Mouse (Mus musculus) heart, adult 11 months (tissue): ENCODE data around the gene Nkx3-2.

Experiments used
- DNase-seq: peaks from one replicate; pipeline ENCODE4 v3.0.0; 2022

Gene Nkx3-2

DNA sequence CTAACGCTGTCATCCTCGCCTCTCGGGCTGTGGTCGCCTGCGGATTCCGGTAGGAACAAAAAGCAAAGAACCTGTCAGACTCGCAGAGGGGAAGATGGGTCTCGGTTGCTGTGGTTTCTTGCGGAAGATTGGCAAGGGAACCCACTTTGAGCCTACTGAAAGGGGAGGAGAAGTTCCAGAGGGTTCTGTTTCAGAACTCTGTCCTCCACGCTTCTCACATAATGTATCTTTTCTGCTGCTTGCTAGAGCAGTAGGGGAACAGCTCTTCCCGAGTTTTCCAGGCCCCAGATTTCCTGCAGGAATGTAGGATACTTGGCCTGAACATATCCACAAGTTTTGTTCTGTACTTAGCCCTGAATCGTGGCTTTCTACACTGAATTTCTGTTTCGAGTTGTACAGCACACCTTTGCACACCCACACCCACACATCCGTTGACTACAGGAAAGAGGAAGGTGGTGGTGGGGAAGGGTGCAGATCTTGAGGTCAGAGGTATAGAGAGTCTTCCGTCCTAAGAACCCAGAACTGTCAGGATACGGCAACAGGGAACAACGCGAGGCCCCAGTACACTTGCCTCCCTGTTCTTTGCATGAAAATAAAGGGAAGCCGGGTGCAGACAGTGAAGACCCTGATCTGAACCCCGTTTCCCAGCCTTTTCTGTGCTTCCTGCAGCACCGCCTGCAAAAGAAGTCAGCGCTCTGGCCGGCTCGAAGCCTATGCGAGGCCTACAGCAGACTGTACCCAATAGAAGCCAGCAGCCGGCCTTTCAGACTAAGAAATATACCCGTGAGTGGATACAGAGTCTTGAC is 2.0 kb downstream of the Nkx3-2 start:
- DNase-seq = no peak

DNA sequence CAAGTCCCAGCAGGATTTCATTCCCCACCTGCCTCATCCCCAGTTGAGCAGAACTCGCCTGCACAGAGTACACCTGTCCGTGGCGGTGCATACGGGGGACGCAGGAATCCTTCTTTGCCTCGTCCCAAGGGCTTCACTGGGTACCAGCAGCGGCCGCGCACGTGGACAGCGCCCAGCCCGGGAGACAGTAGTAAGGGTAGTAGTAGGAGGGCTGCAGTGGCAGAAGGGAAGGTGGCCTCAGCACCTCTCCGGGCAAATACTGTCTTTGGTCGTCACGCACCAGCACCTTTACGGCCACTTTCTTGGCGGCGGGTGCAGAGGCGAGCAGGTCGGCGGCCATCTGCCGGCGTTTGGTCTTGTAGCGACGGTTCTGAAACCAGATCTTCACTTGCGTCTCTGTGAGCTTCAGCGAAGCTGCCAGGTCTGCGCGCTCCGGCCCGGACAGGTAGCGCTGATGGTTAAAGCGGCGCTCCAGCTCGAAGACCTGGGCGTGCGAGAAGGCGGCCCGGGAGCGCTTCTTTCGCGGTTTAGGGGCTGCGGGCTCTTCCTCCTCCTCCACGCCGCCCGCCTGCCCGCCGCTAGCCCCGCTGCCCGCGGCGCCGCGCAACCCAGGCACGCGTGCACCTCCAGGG is 2.7 kb downstream of the Nkx3-2 start:
- DNase-seq = peak; percentile 79

DNA sequence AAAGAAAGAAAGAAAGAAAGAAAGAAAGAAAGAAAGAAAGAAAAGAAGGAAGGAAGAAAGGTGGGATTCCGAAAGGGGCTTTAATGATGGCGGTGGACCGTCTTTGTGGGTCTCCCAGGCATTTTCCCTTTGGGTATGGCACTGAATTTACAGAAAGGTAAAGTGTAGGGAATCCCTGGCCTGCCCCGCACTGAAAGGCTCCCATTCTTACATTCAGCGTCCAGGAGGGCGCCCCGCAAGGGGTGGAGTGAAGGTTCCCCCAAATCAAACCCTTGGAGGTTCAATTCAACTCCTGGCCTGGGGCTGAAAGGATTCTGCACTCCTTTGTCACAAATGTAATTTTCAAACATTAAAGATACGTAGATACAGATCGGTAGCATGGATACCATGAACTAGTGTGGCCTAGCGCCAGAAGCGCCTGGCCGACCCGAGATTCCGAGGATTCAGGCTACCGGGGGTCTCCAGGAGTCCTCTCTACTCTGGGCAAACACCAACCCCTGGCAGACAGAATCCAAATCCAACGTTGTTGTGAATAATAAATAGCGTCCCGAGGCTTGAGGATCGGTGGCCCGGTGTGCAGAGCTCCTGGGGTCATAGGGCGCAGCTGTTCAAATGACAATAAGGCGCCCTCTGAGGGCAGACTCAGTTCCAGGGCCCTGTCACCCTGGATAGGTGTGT is 3.3 kb downstream of the Nkx3-2 start:
- peak; percentile 83 for DNase-seq

DNA sequence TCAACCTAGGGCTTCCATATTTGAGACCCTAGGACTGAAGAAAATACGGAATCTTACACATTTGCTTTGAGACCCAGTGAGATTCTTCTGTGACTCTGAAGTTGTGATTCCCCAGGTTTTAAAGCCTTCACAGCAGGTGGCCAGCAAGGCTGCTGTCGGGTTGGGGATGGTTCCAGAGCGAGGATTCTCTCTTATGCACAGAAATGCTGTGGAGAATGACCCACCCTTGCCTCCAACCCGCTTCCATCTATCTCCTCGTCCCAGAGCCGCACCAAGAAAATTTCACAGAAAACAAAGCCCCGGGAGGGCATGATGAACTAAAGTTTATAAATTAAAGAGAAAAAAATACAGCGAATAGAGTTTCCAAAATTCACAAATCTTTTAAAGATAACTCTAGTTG is 4.2 kb downstream of the Nkx3-2 start:
- DNase-seq = peak; percentile 62

DNA sequence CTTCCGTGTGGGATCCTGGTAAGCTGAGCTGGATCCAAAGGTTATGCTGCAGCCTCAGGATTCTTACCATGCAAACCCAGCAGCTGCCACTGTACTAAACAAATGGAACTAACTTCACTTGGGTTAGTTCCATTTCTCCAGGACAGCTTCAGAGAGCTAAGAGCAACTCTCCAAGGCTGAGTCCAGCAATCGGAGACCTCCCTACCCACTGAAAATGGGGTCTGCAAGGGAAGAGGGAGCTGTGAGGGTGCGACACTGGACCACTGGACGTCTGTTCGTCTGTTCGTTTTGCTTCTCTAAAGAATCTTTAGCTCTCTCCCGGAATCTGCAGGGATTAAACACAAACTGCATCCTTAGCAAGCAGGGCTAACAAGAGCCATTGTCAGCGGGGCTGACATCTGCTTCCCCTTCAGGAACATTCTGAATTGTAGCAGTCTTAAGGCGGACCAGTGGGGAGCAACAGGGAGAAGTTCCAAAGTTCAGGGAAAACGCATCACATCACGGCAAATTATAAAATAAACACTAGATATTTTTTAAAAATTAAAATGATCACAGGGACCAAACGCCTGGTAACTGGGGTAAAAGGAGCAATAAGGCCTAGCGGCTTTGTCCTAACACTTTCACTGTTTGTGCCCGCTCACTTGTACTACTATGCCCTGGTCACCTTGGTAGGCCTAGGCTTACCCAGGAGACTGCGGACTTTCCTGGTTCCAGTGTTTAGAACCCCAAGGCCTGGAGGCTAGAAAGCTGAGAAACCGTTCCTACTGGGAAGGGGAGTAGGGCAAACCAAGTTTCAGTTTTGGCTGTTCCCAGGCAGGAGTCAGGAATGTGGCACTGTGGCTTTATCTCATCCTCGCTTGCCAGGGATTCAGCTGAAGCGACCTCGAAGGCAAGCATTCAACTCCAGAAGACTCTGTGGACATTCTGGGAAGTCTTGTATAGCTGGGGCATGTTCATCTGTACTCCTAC is 5.3 kb downstream of the Nkx3-2 start:
- peak; percentile 54 for DNase-seq

DNA sequence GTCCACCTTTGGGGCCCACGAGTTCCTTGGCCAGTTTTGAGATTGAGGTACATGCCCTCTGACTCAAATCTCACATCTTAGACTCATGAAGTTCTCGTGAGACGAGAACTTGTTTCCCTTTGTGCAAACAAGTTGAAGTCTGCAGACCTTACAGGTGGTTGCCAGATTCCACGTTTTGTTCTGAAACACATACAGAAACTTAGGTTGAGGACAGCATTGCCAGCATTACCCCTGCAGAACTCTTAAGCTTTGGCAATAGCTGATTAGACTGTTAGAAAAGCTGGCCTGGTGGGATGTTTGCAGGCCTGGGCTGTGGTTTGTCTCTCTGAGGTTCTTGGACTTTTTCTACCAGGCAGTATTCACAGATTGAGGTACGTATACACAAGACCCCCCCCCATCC is 7.0 kb downstream of the Nkx3-2 start:
- peak; percentile 58 for DNase-seq

DNA sequence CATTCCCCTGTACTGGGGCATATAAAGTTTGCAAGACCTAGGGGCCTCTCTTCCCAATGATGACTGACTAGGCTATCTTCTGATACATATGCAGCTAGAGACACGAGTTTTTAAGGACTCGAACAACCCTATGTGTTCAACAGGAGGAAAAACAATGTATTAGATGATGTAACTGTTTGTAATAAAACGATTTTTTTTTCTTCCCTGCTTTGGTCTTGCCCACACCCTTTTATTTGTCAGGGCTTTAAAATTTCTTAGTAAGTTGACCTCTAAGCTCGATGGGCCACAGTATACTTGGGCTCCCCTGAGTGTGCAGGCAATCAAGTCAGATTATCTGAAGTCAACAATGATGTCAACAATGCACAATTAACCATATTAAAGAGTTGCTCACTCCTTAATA is 7.9 kb downstream of the Nkx3-2 start:
- peak; percentile 23 for DNase-seq

DNA sequence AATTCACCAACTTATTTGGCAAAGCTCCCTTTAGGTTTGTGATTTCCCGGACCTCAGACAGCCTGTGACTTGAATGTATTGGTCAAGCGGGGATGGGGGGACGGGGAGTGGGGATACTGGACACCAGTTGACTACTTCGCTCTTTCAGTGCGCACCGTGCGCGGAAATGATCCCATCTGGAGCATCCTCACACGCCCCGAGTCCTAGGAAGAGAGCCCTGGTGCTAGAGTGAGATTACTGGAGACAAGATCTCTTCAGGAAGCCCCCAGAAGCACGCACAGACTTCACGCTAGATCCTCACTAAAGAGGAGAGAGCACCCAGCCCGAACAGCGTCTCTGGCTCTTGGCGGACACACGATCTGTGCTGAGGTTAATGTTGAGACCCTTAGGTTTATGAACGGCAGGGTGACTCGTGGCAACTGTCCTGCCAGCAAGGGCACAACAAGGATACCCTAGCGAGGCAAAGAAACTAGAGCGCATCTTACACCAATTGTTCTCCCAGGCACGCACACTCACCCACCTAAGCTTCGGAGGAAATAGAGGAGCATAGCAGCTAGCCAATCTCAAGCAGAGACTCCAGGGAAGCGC is 8.8 kb downstream of the Nkx3-2 start:
- peak; percentile 55 for DNase-seq

DNA sequence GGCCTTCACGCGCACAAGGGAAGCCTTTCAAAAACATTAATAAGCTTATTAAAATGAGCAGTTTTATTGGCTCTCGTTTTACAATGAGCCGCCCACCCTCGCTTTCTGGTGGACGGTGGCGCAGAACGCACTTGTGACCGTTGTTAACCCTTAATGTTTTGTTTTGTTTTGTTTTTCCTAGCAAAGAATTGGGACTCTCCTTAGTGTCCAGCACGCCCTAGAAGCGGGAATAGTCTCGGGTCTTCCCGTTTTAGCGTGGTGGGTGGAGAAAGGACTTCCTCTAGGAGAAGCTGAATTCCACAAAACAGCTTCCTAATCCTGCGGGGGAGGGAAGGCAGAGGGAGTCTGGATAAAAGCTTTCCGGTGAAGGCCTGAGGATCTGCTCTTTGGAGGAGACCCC is 9.5 kb downstream of the Nkx3-2 start:
- DNase-seq = peak; percentile 46

DNA sequence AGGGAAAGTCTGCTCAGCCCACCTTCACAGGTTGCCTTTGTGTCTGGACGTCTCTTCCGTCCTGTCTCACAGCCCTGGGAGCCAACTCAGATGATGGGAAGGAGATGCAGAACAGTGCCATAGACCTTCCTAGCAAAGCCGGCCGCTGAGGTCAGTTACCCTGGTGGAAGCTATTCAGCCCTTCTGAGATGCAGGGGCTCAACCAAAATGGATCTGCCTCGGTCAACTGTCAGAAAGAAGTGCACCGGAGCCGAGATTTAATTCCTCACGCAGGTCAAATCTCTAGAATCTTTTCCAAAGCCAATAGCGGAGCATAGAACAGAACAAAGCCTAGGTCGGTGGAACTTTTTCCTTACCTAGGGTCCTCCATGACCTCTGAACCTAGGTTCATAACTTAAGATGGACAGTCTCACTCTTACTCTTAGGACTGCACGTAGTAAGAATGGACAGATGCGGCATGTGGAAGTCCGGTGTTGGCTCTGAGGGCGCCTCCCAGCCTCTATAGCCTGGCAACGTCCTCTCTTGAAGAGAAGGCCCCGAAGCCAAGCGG is 10.0 kb downstream of the Nkx3-2 start:
- DNase-seq = peak; percentile 72

DNA sequence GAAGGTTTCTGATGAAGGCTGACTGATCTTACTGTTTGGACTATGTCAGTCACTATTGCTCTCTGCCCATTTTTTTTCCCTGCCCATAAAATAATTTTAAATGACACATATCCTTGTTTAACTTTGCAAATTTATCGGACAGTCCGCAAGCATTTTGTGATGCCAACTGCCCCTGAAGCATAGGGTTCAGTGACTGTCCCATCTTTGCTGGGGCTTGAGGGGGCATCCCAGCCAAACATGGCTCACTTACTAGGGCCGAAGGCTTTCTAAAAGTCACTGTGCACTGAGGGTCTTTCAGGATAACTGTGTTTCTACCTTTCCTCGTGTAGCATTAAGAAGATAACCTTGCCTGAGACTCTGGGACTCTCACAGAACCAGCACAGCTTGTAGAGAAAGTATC is 11.6 kb downstream of the Nkx3-2 start:
- peak; percentile 77 for DNase-seq

DNA sequence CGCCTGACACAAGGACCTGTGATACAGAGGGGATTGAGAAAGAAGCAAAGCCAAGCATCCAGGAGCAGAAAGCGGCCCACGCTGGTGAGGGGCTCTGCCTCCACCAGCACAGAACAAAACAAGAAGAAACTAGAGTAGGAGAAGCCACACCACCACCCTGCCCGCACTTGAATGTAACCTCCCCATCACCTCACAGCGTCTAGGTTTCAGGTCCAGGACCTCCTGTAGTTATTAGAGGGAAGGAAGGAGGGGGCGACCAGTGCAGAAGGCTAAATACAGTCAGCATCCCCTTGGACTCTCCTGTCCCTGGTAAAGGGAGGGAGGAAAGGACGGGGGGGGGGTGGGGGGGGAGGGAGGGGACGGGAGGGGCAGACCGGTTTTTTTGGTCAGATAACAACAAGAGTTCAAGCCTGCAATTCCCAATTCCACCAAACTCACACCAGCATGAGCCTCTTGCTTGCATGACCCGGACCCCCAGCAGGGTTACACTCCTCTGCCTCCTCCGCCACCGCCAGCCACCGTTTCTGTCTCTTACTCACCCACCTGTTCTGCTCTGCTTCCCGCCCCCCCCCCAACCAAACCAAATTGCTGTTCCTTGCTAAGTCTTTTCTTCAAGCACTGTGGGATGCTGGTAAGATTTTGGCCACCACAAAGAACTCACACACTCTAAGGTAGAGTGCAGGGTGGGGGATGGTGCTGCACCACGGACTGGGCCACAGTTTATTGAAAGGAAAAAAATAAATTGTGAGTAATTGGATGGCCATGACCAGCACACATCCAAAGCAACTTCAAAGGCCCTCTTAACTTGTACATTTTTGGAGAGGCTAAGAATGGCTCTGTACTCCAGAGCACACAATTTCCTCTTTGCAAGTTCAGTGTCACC is 19.2 kb downstream of the Nkx3-2 start:
- no peak for DNase-seq

DNA sequence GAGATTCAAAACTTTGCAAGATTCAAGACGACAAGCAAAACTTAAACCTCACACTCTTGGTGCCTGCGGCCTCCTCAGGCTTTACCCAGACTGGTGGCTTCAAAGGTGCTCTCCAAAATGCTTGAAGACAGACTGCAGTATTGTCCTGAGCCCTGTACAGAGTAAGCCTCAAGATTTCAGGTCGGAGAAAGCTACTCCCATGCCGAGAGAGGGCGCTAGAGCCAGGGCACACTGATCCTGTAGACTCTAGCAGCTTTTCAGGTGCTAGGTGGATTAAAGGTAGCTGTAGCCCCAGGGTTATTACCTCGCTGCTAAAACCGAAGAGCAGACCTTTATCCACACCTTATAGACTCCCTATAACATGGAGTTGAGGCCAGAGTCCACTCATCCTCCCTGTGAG is 20.1 kb downstream of the Nkx3-2 start:
- no peak for DNase-seq

DNA sequence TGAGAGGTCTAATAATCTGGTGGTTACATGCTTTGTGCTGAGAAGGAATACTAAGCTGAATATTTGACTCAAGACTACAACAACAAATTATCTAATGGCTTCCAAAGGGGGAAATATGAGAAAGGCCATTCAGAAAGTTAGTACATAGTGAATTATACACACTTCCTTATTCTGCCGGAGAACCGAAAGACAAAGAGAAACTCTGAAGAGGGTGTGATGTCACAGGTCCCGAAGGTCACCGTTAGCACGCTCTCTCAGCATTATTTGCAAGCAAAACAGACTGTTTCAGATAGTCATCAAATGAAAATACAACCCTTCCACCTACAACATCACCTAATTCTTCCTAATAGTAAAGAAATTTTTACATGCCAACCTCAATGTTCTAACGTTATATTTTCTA is 25.5 kb downstream of the Nkx3-2 start:
- DNase-seq = no peak

DNA sequence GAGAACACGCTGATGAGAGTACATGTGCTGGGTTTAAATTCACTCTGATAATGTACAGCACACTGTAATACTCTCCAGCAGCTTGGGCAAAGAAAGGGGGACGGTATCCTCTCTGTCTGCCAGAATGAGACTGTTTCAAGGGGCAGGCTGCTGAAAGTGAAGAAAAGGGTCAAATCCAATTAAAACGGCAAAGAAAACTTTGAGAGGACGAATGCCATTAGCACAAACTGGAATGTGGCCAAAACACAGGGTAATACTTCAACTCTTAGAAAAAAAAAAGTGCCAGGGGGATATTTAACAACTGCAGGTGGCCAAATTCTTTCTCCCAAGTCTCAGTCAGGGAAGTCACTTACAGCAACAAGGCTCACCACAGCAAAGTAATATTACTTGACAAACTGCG is 27.3 kb downstream of the Nkx3-2 start:
- no peak for DNase-seq

DNA sequence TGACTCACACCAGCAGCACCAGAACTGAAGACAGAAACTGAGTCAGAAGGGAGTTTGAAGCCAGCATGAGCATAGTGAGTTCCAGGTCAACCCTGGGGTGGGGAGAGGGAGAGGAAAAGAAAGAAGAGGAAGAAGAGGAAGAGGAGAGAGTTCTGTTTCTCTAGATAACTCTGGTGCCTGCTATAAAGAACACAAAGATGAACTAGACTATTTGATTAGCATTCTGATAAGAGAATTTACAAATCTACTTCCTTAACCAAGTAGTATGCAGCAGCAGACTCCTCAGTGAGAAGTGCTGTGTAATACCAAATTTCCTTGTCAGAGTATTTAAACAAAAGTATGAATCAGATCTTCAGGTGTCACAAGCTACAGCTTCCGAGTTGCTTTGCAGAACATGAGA is 37.3 kb downstream of the Nkx3-2 start:
- no peak for DNase-seq

DNA sequence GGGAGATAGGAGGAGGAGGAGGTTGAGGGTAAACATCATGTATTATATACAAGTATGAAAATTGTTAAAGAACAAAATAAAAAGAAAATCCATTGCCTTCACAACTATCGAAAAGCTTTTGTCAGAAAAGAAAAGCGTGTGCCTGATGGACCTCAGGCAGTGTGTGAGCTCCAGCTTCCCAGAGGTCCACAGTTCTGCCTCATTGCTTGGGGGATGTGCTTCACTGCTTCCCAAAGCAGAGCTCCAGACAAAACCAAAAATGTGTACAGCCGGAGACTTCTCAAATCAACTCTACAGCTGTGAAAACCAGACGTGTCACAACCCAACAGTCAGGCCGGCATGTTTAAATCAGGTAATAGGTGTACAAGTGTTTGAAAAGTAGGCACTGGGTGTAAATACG is 38.7 kb downstream of the Nkx3-2 start:
- DNase-seq = no peak
